Mouse (Mus musculus): ENCODE measurements around the gene Map4k2. TPM values are rescaled to one million over a fixed set of nuclear protein-coding genes. Genes with fewer than 3 reads are reported as not detected.

The Map4k2 gene
- total and polyA plus RNA-seq, 3 experiments, result 55.5 to 119 (median 95.2) TPM

DNA sequence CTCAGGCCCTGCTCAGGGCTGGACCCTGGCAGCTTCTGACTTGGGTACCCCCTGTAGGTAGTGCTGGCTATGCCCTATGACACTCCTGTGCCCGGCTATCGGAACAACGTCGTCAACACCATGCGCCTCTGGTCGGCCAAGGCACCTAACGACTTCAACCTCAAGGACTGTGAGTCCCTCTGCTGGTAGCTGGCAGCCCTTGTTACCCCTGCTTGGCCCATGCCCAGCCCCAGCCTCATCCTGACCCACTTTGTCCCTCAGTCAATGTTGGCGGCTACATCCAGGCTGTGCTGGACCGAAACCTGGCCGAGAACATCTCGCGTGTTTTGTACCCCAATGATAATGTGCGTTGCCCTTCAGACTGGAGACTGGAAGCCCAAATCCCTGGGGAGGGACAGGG, 47.1 kb downstream of the Map4k2 start:
- Histone ChIP-seq H3K79me2 (replicated peaks; ENCODE audit: control insufficient read depth, extremely low read depth, insufficient read depth, poor library complexity, severe bottlenecking) (no peaks in the 10 kb centered on the region), H3K4me1 (ENCODE audit: control insufficient read depth in 1 of 2, insufficient read depth in 2 of 2) (peaks cover 9 to 12% of the 10 kb centered on the region in 2 experiments), H3K27me3 (replicated peaks) (no peaks in the 10 kb centered on the region), H3K4me2 (ENCODE audit: insufficient read depth, low read depth, poor library complexity, severe bottlenecking) (no peak overlapping the region), H3K27ac (ENCODE audit: insufficient read depth, low read depth) (no peak overlapping the region), H3K9me3 (replicated peaks; ENCODE audit: low read length) (no peaks in the 10 kb centered on the region), H3K36me3 (replicated peaks in 1 of 2; ENCODE audit: control insufficient read depth in 1 of 2, insufficient read depth in 1 of 2, low read length in 1 of 2) (peaks cover 0 to 45% of the 10 kb centered on the region in 2 experiments), H3K9ac (ENCODE audit: insufficient read depth, low read depth) (no peak overlapping the region), H3K4me3 (replicated peaks in 1 of 3; ENCODE audit: low read depth in 2 of 3, low read length in 2 of 3, poor library complexity in 1 of 3) (no peak overlapping the region)
- in situ Hi-C loops (cut with MboI; ENCODE audit: low pct_ligation_motif_present, low pct_unique_long_range_greater_than_20kb, low sequenced_read_pairs), result no loop called here
- no peak for TF ChIP-seq ZMIZ1 (IDR thresholded peaks at IDR 0.05; ENCODE audit: low read depth, low read length)
- TF ChIP-seq BHLHE40 (IDR thresholded peaks at IDR 0.05; ENCODE audit: low read depth, low read length), result no peak
- no peak for TF ChIP-seq KAT2A (IDR thresholded peaks at IDR 0.05; ENCODE audit: insufficient replicate concordance, low read length)
- TF ChIP-seq CHD2 (IDR thresholded peaks at IDR 0.05; ENCODE audit: low read length), result no peak
- no peak for TF ChIP-seq ZC3H11A (IDR thresholded peaks at IDR 0.05; ENCODE audit: low read depth, low read length)
- no peak for TF ChIP-seq ZNF384 (IDR thresholded peaks at IDR 0.05; ENCODE audit: low read depth, low read length)
- TF ChIP-seq USF1 (IDR thresholded peaks at IDR 0.05; ENCODE audit: low read depth, low read length), result no peak
- TF ChIP-seq HCFC1 (IDR thresholded peaks at IDR 0.05; ENCODE audit: low read depth, low read length), result no peak
- no peak for TF ChIP-seq IRF4 (IDR thresholded peaks at IDR 0.05; ENCODE audit: low read depth, low read length)
- no peak for TF ChIP-seq MEF2A (IDR thresholded peaks at IDR 0.05; ENCODE audit: borderline replicate concordance, low read depth, low read length)
- TF ChIP-seq ZKSCAN1 (IDR thresholded peaks at IDR 0.05; ENCODE audit: borderline replicate concordance, low read depth, low read length), result no peak
- TF ChIP-seq JUN (IDR thresholded peaks at IDR 0.05; ENCODE audit: insufficient read depth, low read depth, low read length), result no peak
- no peak for TF ChIP-seq EP300 (IDR thresholded peaks at IDR 0.05; ENCODE audit: low read length)
- no peak for TF ChIP-seq CTCF (conservative IDR thresholded peaks at IDR 0.05 in 1 of 2, IDR thresholded peaks at IDR 0.05 in 1 of 2; ENCODE audit: low read depth in 2 of 2, low read length in 2 of 2)
- dilution Hi-C loops (cut with MboI; ENCODE audit: extremely low pct_ligation_motif_present, extremely low pct_unique_long_range_greater_than_20kb, low sequenced_read_pairs), result no loop called here
- no peak for DNase-seq (ENCODE audit: extremely low read depth)

DNA sequence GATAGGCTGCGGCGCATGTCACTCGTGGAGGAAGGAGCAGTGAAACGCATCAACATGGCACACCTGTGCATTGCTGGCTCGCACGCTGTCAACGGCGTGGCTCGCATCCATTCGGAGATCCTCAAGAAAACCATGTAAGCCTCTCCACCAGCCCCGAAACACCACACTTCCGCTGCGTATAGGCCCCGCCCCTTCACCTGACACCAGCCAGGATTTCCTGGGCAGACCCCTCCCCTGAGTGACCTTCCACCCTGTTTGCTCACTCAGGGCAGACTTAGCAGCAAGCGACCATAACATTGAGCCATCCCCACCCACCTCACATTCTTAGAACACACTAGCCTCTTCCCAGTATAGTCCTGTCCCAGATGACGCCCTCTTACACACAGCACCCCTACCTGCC, 48.9 kb downstream of the Map4k2 start:
- Histone ChIP-seq H3K4me1 (ENCODE audit: control insufficient read depth in 1 of 2, insufficient read depth in 2 of 2) (peaks cover 0 to 9% of the 10 kb centered on the region in 2 experiments; a peak in 2 of 4 replicates), H3K36me3 (replicated peaks in 1 of 2; ENCODE audit: control insufficient read depth in 1 of 2, insufficient read depth in 1 of 2, low read length in 1 of 2) (peaks cover 0 to 53% of the 10 kb centered on the region in 2 experiments), H3K27me3 (replicated peaks) (no peaks in the 10 kb centered on the region), H3K27ac (ENCODE audit: insufficient read depth, low read depth) (no peak overlapping the region), H3K4me2 (ENCODE audit: insufficient read depth, low read depth, poor library complexity, severe bottlenecking) (peak overlapping the region; percentile 34), H3K9ac (ENCODE audit: insufficient read depth, low read depth) (peak overlapping the region; percentile 47; the same call in 1 of the 2 replicates), H3K4me3 (replicated peaks in 1 of 3; ENCODE audit: low read depth in 2 of 3, low read length in 2 of 3, poor library complexity in 1 of 3) (peak overlapping the region in 2 of 3 experiments; percentile 35 to 68), H3K79me2 (replicated peaks; ENCODE audit: control insufficient read depth, extremely low read depth, insufficient read depth, poor library complexity, severe bottlenecking) (no peaks in the 10 kb centered on the region), H3K9me3 (replicated peaks; ENCODE audit: low read length) (no peaks in the 10 kb centered on the region)
- in situ Hi-C loops (cut with MboI; ENCODE audit: low pct_ligation_motif_present, low pct_unique_long_range_greater_than_20kb, low sequenced_read_pairs) (no loop called here), dilution Hi-C loops (cut with MboI; ENCODE audit: extremely low pct_ligation_motif_present, extremely low pct_unique_long_range_greater_than_20kb, low sequenced_read_pairs) (no loop called here)
- DNase-seq (ENCODE audit: extremely low read depth), result no peak
- TF ChIP-seq ELF1 (IDR thresholded peaks at IDR 0.05; ENCODE audit: low read depth, low read length) (peak; percentile 53), NELFE (IDR thresholded peaks at IDR 0.05; ENCODE audit: low read depth, low read length) (0 out of 2 replicates have a peak, but pooled peaks have one; percentile 25), MAX (IDR thresholded peaks at IDR 0.05; ENCODE audit: low read length) (peak; percentile 29; the same call in 1 of the 2 replicates), HCFC1 (IDR thresholded peaks at IDR 0.05; ENCODE audit: low read depth, low read length) (0 out of 2 replicates have a peak, but pooled peaks have one; percentile 26), NRF1 (IDR thresholded peaks at IDR 0.05; ENCODE audit: low read depth, low read length) (no peak), MEF2A (IDR thresholded peaks at IDR 0.05; ENCODE audit: borderline replicate concordance, low read depth, low read length) (0 out of 2 replicates have a peak, but pooled peaks have one; percentile 31), CHD1 (IDR thresholded peaks at IDR 0.05; ENCODE audit: low read depth, low read length) (no peak), JUND (conservative IDR thresholded peaks at IDR 0.05; ENCODE audit: low read depth, low read length) (no peak), TCF12 (IDR thresholded peaks at IDR 0.05; ENCODE audit: low read depth, low read length) (peak; percentile 42; the same call in 1 of the 2 replicates)
